Mouse (Mus musculus) embryo, embryonic 9.5 days (tissue): ENCODE results near the gene Atp2b2.

Experiments
- DNase-seq: peaks from one replicate; pipeline ENCODE4 v3.0.0-alpha.2; 2017; ENCODE audit errors: extremely low spot score

Atp2b2 gene

GRCm38 (mm10) chr6:114012834-114013233, 29.6 kb downstream of the Atp2b2 start:
- DNase-seq, result peak; percentile 46

- DNase-seq, result no peak
These were observed 30.4 kb downstream of the Atp2b2 start for GRCm38 (mm10) chr6:114011976-114012375.

- DNase-seq, result no peak
These were observed 38.6 kb downstream of the Atp2b2 start for GRCm38 (mm10) chr6:114003796-114004195.

GRCm38 (mm10) chr6:114000928-114001327, 41.5 kb downstream of the Atp2b2 start:
- no peak for DNase-seq

- no peak for DNase-seq
These were observed 42.1 kb downstream of the Atp2b2 start for GRCm38 (mm10) chr6:114000304-114000703.

- no peak for DNase-seq
These were observed 44.0 kb downstream of the Atp2b2 start for GRCm38 (mm10) chr6:113998413-113998812.

- no peak for DNase-seq
These were observed 48.2 kb downstream of the Atp2b2 start for GRCm38 (mm10) chr6:113994176-113994575.

GRCm38 (mm10) chr6:113992101-113992500, 50.3 kb downstream of the Atp2b2 start:
- DNase-seq, result no peak

- no peak for DNase-seq
These were observed 50.9 kb downstream of the Atp2b2 start for GRCm38 (mm10) chr6:113991482-113991881.

- no peak for DNase-seq
These were observed 52.4 kb downstream of the Atp2b2 start for GRCm38 (mm10) chr6:113990044-113990443.

- no peak for DNase-seq
These were observed 53.9 kb downstream of the Atp2b2 start for GRCm38 (mm10) chr6:113988521-113988920.

GRCm38 (mm10) chr6:113986671-113987070, 55.7 kb downstream of the Atp2b2 start:
- no peak for DNase-seq

GRCm38 (mm10) chr6:113978673-113979072, 63.7 kb downstream of the Atp2b2 start:
- DNase-seq, result no peak

- DNase-seq, result no peak
These were observed 64.2 kb downstream of the Atp2b2 start for GRCm38 (mm10) chr6:113978091-113978650.

- no peak for DNase-seq
These were observed 71.5 kb downstream of the Atp2b2 start for GRCm38 (mm10) chr6:113970900-113971299.

- no peak for DNase-seq
These were observed 71.9 kb downstream of the Atp2b2 start for GRCm38 (mm10) chr6:113970464-113970863.

- DNase-seq, result no peak
These were observed 72.7 kb downstream of the Atp2b2 start for GRCm38 (mm10) chr6:113969751-113970150.

- peak; percentile 50 for DNase-seq
These were observed 79.6 kb downstream of the Atp2b2 start for GRCm38 (mm10) chr6:113962811-113963210.

- DNase-seq, result no peak
These were observed 80.8 kb downstream of the Atp2b2 start for GRCm38 (mm10) chr6:113961658-113962057.

GRCm38 (mm10) chr6:113959336-113959735, 83.1 kb downstream of the Atp2b2 start:
- DNase-seq, result no peak

GRCm38 (mm10) chr6:113958714-113959113, 83.7 kb downstream of the Atp2b2 start:
- no peak for DNase-seq

GRCm38 (mm10) chr6:113958003-113958402, 84.4 kb downstream of the Atp2b2 start:
- DNase-seq, result no peak

GRCm38 (mm10) chr6:113957232-113957940, 85.0 kb downstream of the Atp2b2 start:
- no peak for DNase-seq

- no peak for DNase-seq
These were observed 94.9 kb downstream of the Atp2b2 start for GRCm38 (mm10) chr6:113947515-113947914.
